Mouse (Mus musculus) cerebellum, adult 11 months (tissue): ENCODE data around the gene R3hcc1l.

Experiments used
- DNase-seq: peaks from one replicate; pipeline ENCODE4 v3.0.0; 2022

The R3hcc1l gene

DNA sequence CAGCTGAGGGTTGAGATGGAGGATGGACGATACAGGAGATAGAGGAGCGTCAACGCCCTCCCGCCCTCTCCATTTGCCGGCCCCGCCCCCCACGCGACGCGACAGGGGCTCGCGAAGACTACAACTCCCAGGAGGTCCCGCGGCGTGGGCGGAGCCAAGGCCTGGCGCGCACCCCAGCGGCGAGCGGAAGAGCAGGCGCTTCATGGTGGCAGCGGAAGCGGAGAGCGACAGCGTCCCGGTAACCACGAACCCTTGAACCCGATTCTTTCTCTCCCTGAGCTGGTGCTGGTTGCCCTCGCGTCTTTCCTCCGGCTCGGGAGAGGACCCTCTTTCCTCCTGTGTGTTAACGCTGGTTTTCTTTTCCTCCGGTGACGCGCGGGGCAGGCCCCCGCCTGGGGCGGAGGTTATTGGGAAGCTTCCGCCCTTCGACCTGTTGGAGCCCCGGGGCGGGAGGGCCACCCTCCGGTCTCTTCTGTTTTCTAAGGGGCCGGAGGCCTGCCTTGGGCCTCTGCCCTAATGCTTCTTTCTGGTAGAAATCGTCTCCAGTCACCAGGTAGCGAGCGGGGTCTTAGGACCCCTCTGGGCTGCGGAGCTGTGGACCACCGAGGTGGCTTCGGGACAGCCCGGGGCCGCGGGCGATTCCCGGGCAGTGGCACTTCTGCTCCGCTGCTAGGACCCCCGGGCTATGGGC is at the start of gene R3hcc1l:
Gene R3hcc1l, plus strand, starts transcription at position 140 of the 691 bp plus-strand sequence.
- DNase-seq, result peak; percentile 98

DNA sequence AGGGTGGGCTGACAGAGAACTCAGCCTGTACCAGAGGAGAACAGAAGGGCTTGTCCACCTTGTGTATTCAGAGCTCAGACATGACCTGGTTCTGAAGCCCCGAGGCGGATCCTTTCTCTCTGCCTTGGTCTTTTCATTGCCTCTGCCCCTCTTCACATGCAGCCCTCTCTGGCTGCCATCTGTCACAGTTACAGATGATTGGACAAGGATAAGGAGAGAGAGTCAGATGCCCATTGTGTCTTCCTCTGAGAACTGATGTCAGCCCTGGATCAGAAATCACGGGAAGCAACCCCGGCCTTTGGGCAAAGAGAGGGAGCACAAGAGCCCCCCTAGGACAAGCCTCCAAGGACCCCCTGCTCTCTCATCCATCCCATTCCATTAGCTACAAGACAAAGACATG is 47.0 kb upstream of the R3hcc1l start:
- no peak for DNase-seq

DNA sequence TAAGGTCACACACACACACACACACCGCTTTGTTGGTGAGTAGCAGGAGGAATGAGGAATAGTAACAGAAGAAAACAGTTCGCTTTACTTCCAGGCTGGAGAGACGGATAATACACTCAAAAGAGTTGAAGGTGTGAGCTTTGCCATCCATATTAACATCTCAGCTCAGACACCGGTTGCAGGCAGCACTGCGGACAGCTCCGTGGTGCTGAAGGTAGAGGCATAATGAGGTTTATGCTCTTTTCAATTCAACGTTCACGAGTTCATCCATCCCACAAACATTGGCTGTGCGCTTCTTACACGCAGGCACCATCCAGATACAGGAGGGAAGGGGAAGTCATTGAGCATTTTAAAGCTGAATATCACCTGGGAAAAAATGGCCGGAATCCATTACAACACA is 45.7 kb upstream of the R3hcc1l start:
- no peak for DNase-seq

DNA sequence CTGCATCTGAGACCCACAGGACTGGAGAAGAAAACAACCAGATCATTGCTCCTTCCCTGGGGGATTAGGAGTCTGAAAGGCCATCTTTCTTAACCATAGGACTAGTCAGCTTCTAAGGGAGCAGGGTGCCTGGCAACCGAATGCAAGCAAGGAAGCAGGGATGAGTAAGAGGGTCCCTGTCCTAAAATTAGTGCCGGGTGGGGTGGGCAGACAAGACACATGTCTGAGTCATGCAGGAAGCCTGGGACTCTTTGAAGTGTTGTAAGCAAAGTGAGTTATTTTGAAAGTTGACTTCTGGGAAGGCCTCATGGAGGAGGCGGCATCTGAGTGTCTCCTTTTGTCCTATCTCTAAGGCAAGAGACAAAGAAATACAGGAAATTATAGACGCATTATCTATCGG is 40.8 kb upstream of the R3hcc1l start:
- DNase-seq, result no peak

DNA sequence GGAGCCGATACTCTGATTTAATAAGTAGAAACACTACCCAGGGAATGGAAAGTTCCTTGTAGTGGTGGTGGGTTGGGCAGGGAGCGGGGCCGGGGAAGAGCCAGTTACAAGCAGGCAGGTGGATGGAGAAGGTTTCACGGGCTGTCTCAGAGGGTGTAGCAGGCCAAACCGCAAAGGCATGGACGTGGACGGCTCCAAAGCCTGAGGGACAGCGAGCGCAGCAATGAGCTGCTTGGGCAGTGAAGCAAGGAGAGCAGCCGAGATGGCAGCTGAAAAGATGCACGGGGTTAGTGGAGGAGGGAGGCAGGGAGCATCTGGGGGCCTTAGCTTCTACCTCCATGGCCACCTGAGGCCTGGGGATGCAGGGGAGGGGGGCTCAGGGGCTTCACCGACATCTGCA is 40.3 kb upstream of the R3hcc1l start:
- DNase-seq, result no peak

DNA sequence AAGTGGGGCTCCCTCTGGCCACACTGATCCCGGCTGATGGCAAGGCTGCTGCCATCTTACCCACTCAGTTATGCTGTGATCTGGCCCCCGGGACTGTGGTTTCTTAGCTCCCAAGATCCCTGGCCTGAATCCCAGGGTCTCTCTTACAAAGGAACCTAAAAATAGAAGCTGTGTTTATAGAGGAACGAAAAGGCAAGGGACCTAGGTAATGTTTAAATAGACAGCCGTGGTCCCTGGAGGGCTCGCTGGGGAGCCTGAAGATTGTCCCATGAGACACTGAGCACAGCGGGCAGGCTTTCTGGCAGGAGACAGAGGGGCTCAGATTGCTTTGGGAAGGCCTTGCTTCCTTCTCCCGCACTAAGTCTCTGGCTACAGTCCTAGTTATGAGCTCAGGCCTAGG is 33.1 kb upstream of the R3hcc1l start:
- no peak for DNase-seq

DNA sequence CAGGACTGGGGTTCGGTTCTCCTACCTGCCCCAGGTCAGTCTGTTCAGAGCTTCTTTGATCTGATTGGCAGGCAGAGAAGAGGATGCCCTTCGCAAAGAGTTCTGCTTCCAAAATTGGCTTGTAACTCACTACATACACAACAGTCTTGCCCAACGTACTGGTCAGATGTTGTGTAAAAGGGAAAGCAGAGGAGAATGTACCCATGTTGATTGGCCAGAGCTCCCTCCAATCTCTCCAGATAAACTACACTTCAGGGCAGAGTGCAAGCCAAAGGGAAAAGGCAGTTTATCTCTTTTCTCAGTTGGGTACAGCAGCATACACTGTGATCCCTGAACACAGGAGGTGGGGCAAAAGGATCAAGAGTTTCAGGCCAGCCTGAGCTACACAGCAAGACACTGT is 31.3 kb upstream of the R3hcc1l start:
- no peak for DNase-seq

DNA sequence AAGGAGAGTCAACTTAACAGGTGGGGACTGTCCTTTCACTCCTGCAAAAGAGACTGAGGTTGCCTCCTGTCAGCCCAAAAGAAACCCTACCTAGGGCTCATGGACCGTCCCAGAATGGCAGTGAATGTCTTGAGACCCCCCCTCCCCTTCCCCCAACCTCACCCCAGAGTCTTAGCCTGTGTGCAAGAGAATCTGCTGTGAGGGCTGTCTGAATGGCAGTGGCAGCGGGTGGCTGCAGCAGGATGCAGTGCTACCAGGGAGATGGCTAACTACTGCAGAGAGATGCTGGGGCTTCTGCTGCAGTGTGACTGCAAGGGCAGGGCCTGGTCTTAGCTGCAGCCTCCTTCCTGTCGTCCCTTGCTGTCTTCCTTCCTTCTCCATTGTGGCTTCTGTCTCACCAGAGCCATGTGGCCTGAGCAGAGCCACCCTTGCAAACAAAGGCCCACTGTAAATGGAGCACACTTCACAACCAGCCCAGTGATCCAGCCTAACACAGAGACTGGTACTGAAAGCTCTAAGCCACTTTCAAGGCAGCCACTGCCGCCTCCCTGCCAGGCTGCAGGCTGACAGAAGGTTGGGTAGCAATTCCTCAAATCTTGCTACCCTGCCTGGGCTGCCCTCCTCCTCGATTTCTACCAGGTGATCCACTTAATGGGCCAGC is 25.2 kb upstream of the R3hcc1l start:
- no peak for DNase-seq

DNA sequence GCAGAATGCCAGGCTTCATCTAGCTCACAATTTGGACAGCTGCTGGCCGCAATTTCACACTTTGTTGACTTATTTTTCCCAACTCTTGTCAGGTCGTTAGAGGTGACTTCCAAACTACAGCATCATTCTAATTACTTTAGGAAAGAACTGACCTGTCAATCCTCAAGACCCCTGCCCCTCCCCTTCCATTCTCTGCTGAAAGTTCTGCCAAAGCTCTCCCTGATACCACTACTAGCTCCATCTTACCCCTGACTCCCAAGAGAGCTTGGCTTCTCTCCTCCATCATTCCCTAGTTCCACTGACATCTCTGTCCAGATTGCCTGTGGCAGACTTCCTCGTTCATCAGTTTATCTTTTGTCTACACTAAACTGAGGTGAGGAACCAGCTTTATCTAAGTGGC is 14.4 kb upstream of the R3hcc1l start:
- DNase-seq, result no peak

DNA sequence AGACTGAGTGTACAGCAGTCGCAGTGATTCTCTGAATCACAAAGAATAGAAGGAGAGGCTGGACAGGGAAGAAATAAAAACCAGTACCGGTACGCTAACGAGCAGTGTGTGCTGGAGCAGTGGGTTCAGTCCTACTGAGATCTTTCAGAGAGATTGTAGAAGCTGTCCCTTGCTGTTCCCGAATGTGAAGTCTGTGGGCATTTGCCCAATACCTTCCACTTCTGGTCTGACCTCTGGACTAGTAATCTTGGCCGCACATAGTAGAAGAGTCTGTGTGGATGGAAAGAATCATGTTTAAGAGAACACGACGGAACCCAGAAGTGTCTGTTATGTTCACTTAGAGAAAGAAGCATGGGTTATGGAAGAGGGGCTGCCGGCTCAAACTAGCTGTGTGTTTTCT is 8.9 kb upstream of the R3hcc1l start:
- no peak for DNase-seq

DNA sequence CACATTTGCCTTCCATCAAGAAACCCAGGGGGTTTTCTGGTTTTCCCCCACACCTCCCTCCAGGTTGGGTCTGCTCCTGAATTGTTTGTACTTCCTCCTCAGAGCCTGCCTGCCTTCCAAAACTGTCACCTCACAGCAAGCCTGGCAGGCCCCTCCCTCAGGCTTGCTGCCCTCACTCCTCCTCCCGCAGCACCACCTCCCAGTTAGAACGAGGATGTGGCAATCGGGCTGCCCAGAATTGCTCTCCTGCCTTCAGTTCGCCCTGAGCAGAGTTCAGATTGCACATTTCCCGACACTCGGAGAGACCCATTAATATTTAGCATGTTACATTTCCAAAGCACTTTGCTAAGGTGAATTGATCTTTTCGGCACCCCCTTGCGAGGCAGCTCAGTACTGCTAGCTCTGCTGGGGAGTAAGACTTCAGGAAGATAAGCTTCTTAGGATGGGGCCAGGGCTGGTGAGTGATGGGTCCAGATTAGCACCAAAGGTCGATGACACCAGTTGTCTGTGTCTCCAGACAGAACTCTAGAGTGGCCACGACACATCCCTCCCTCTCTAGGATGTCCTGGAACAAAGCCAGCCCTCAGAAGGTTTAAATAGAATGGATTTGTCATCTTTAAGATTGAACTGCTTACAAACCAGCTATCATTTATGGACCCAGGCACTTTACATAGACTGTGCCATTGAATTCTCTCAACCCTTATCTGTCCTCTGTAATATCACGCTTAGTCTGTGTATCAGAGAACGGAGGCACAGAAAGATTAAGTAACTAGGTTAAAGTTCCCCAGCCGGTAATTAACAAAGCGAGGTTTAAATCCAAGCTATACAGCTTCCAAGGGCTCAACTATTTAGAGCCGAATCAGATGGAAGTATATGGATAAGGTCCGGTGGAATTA is 8.0 kb upstream of the R3hcc1l start:
- no peak for DNase-seq

DNA sequence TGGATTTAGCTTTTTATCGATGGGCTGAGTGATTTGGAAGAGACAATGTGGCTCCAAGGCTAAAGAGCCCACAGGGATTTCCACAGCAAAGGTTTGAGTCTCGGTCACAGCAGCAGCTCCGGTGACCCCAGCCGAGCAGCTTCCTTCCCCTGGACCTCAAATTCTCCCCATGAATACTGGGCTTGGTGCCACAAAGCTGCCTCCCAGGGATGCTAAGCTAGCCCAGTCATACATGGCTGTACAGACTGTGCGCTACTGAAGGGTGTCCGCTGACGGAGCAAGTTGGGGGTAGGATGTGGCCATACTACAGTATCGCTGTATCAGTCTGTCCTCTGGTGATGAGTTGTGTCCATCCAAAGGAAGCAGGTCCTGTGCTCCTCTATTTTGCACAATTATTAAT is 2.9 kb upstream of the R3hcc1l start:
- no peak for DNase-seq

DNA sequence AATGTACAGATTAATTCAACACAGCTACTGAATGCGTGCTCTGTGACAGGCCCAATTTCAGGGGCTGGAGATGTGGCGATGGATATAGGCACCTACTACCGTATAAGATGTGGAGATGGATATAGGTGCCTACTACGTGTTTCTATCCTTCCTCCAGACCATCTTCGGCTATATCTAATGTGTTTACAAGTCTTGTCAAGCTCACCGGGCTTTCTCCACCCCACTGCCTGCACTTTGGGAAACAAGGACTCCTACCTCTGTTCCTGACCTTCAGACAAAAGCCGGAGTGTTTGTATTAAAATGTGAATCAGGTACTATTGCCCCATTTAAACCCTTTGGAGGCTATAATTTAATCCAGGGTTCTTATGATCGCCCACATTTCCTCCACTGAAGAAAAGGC is 2.4 kb upstream of the R3hcc1l start:
- no peak for DNase-seq

DNA sequence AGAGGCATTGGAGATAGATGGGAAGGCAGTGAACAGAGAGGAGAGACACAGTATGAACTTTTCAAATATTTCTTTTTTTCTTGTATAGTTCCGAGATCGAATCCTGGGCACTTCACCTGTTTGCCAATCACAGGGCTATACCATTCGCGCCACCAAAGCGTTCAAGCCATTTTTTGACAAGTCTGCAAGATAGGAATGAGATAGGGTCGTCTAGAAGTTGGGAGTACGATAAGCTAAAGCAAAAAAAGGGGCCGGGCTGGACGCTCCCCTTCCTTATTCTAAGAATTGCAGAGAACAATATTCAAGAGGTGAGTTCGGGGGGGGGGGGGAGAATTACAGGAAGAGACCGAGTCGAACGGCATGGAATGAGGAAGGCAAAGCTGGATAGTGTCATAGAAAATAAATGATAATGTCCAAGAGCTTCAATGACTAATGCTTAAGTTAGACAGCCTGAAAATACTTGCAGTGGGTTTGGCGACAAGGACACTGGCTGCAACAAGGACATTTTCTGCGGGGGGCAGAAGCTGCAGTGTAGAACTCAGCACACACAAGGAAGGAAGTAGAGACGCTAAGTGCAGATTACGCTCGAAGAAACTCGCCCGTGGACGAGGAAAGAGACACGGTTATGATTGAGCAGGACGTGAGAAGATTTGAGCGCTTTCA is 471 bp upstream of the R3hcc1l start:
- no peak for DNase-seq

DNA sequence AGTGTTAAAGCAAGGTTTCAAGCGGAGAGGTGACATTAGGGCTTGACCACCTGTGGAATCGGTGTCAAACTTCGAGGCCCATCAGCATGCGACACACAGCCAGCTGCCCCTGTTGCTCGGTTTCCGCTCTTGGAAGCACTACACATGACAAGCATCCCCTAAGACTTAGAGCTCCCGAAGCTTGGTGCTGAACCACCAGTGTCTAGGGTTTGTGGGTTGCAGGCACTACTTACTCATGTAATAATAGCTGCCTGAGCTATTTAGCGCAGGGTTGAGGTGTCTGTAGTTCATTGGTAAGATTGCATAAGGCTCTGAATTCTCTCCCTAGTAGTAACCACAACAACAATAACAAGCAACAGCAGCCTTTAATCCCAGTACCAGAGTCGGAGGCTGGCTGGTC is 1.2 kb downstream of the R3hcc1l start:
- DNase-seq, result no peak

DNA sequence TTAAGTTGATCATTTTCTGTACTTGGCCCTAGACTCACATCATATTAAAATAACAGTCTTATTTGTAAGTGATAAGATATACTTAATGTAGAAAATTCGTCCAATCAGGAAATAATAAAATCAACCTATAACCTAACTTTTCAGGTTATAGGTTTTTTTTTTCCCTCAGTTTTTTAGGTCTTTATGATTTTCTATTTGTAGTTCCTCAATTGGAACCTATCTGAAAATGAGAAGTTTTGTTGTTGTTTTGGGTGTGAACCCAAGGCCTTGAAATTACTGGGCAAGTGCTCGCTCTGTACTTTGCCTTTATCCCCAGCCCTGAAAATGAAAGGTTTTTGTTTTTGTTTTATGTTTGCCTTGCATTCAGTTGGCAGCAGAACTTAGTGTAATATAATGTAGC is 6.1 kb downstream of the R3hcc1l start:
- DNase-seq, result no peak

DNA sequence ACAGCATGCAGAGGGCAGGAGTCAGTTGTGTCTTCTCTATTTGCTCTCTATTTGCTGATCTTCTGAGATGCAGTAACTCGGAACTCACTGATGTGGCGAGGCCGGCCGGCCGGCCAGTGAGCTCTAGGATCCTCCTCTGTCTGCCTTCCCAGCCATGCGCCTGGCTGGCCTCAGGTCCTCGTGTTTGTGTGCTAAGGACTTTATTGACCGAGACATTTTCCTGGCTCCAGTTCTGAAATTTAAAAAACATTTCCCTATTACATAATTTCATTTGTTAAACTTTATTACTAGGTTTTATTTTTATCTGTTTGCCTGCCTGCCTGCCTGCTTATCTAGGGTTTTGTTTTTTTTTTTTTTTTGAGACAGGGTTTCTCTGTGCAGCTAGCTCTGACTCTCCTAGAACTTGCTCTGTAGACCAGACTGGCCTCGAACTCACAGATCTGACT is 11.5 kb downstream of the R3hcc1l start:
- no peak for DNase-seq

DNA sequence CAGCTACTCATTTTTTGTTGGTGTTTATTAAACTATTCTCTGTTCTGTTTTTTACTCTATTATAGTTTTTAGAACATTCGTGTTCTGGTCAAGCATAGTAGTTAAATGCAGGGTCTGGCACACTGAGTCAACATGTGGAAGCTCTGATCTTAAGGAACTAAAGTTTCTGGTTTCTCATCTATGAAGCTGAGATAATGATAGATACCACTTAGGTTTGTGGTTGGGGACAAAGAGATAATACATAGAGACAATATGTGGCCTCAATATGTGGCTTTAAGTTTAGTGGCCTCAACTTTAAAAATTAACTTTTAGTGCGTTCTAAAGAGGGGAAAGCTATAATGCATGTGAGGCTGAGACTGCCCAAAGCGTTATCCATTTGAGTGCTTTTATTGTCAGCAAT is 15.9 kb downstream of the R3hcc1l start:
- no peak for DNase-seq

DNA sequence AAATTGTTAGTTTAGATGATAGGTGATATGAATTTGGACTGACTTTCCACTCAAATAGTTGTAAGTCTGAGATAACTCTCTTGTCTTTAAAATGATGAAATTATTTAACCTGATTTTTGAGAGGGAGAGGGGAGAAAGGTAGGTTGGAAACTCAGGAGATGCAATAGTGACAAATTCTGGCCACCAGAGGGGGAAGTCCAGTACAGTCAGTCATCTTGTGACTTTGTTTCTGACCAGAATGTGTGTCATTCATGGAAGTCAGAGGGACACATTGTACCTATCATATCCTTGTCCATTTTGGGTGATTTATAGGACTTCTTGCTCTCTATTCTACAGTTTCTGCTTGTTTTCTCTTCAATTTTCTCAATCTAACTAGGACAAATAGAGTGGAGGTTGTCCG is 19.0 kb downstream of the R3hcc1l start:
- no peak for DNase-seq

DNA sequence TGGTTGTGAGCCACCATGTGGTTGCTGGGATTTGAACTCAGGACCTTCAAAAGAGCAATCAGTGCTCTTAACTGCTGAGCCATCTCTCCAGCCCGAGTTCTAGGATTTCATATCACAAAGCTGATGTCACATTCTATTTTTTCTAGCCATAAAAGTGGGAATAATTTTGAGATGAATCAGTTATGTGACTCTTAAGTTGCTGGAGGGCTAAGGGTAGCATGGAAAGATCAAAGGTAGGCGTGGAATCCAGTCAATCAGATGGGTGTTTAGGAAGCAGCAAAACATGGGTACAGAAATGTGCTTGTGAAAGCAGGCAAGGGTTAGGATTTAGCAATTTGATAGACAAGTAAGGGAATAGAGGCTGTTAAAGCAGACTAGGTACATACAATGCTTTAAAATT is 20.4 kb downstream of the R3hcc1l start:
- DNase-seq, result no peak

DNA sequence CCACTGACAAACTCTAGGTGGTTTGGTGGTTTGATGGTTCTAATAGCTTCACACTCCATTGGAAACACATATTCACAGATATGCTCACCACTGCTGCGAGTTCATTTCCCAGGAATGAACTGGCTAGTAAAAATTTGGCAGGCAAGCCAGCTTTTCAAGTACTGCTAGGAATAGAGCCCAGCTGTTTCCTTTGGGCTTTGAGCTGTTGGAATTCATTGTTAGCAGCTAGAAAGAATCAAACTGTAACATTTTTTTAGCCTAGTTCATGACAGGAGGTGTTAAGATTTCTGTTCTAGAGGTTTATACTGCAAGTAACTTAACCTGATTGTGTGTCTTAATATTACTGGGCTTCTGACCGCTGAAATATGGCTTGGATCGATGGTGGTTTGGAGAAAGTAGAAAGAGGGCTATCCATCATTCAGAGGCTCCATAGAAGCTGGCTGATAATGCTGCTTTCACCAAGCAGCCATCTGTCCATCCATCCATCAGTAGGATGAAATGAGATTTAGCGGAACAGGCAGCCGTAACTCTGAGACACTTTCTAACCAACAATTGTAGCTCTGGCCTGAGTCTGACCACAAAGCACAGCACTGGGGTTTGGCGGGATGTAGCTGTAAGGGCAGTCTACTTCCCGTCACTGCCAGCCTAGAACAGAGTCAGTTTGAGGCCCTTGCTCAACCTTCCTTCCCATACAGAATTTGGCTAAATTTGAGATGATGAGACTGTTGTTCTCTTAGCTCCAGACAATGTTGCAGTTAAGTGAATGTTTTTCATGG is 21.0 kb downstream of the R3hcc1l start:
- DNase-seq, result no peak

DNA sequence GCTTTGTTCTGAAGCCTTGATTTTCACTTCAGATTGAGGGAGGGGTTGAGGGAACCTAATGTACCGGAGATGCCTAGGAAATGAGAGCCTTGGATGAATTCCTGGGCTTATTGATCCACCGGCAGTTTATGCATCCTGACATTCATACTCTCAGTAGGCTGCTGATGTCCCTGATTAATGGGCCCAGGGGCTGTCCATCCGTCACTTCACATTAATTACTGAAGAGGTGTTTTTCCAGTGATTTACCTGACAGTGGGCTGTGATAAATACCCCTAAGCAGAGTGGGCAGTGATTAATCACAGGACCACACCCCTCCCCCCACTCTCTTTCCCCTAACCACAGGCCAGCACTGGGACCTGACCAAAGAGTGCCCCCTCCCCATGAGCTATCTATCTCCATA is 22.1 kb downstream of the R3hcc1l start:
- no peak for DNase-seq

DNA sequence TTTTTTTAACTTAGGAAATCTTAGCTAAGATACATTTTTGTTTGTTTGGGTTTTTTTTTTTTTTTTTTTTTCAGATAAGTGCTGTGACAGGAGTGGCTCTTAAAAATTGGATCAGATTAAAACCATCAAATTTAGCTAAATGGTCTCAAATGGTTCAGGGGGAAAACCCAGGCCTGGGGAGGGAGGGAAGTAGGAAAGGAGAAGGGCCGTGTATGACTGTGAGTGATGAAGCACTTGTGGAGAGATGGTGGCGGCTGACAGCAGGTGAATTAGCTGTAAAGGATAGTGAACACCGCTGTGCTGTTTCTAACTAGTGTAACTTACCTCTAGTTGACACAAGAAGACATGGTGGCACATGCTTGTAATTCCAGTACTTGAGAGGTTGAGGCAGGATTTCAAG is 40.1 kb downstream of the R3hcc1l start:
- DNase-seq, result no peak
